Mouse (Mus musculus) ES-CJ7 (cell line): ENCODE measurements around the gene Doc2a.

Experiments used
- DNase-seq: peaks from one replicate; pipeline ENCODE4 v3.0.0; 2011; ENCODE audit warnings: low read depth, low spot score

Doc2a gene

GRCm38 (mm10) chr7:126847116-126847420 is at the start of gene Doc2a:
TSS of gene Doc2a (plus strand) at chr7:126847416.
- no peak for DNase-seq

GRCm38 (mm10) chr7:126798127-126799049 is 48.8 kb upstream of the Doc2a start:
- DNase-seq: peak; percentile 38

DNA sequence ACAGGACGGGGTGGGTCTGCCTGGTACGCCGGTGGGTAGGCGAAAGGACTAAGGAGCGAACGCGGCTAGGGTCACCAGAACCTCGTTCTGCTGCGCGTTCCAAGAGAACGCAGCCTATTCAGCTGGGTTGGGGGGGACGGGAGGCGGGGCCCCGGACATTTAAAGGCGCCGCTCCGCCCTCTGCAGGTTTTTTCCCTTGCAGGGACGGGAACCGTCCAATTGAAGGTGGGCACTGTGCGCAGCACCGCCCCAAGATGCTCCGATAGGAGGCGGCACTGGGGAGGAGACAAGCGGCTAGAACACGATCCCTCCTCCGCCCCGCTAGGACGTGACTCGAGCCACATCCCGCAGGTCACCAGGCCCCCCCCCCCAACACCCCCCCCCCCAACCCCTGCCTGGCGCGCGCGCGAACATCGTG is 48.2 kb upstream of the Doc2a start:
- peak; percentile 98 for DNase-seq

DNA sequence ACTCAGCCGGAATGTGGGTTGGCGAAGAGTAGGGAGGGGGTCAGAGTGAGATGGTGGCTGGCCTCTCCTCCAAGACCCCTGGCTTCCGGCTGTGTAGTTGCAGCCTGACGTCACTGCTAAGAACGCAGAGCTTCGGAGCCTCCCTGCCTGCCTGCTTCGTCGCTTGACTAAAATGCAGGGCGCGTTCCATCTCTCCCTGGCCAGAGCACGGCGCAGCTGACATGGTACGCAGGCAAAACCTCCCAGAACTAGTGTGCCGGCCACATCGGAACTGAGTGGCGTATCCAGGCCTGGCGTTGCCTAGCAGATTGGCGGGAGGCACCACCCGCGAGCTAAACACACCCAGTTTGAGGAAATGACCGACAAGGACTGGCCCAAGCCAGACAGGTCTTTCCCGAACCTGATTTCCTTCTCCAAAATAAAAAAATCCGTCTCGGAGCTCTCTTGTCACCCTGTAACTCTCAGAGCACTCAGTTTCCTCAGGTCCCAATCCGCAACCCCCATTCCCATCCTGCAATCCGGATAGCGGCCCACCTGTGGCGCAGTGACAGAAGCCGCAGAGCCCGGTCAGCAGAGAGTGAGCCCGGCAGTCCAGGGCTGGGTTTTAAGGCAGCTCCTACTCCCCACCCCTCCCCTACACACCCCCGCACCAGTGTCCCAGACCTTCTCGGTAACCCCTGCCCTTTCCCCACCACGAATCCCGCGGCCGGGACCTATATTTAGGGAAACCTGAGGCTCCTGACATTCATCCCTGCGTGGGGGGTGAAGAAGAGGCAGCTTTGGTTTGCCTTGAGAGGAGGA is 47.5 kb upstream of the Doc2a start:
- DNase-seq: no peak

GRCm38 (mm10) chr7:126800269-126801056 is 46.8 kb upstream of the Doc2a start:
- no peak for DNase-seq

DNA sequence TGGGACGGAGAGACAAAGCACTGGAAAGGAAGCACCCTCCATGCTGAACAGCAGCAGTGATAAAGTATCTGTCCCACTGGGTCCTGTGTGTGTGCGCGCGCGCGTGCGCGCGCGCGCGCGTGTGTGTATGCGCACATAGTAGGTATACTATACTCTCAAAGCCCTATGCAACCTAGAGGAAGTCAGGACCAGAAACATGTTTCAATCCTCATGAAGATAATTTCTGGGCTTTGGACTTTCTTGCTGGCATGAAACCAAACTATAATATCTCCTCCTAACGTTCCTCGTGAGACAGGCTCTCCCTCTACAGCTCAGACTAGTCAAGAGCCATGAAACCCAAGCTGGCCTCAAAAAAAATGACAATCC is 46.2 kb upstream of the Doc2a start:
- no peak for DNase-seq

GRCm38 (mm10) chr7:126802134-126802889 is 44.9 kb upstream of the Doc2a start:
- DNase-seq: no peak

- no peak for DNase-seq
Measured at GRCm38 (mm10) chr7:126803181-126803580, 44.0 kb upstream of the Doc2a start.

- no peak for DNase-seq
Measured at GRCm38 (mm10) chr7:126803751-126804150, 43.5 kb upstream of the Doc2a start.

DNA sequence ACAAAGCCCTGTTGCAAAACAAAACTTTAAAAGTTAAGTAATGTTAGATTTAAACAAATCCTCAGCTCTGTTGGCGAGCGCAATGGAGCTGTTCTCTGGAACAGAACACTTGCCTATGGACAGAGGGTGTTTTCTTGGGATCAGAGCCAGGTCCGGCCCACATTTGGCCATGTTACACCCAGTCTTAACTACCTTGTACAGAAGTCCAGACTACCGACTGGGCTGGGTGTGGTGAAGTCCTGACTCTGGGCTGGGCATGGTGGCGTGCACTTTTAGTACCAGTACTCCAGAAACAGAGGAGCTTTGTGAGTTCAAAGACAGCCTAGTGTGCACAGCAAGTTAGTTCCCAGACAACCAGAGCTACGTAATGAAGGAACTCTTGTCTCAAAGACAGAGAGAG is 40.3 kb upstream of the Doc2a start:
- no peak for DNase-seq

- no peak for DNase-seq
Measured at GRCm38 (mm10) chr7:126807405-126807804, 39.8 kb upstream of the Doc2a start.

- DNase-seq: peak; percentile 91
Measured at GRCm38 (mm10) chr7:126808703-126809455, 38.3 kb upstream of the Doc2a start.

DNA sequence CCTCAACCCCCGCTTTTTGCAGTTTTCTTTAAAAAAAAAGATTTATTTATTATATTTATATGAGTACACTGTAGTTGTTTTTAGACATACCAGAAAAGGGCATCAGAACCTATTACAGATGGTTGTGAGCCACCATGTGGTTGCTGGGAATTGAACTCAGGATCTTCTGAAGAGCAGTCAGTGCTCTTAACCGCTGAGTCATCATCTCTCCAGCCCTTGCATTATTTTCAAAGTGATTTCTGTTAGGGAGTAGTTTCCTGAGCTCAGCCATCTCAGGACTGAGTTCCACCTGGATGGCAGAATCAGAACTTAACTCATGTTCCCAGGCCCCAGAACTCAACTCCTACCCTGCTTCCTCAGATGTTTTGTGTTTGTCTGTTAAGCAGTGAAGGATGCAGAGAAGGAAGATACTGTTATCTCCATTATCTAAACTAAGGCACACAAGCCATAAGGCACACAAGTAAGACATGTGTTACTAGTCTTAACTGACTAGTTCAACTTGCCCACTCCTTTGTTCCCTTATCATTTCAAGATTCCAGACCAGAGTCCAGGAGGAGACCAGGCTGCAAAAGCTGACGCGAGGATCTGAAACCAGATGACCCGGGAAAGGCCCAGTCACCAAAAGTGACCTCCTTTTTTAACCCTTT is 37.4 kb upstream of the Doc2a start:
- no peak for DNase-seq

DNA sequence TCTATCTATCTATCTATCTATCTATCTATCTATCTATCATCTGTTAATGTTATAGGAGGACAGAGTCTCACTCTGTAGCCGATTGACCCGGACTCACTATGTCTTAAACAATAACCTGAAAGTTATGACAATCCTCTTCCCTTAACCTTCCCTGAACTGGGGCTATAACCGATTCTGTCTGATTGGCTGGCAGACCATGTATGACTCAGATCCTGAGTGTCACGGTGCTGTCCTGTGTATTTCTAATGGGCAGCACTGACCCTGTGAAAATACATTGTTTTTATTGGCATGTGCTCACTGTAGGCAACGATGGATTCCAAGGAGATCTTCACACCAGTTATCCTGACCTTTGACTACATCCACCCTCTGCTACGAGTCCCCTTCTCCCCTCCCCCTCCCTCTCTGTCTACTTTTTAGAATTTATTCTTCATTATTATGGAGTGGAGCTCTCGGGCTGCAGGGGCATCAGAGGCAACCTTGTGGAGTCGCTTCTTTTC is 31.4 kb upstream of the Doc2a start:
- DNase-seq: no peak

- DNase-seq: no peak
Measured at GRCm38 (mm10) chr7:126816494-126816893, 30.7 kb upstream of the Doc2a start.

- peak; percentile 57 for DNase-seq
Measured at GRCm38 (mm10) chr7:126817595-126817994, 29.6 kb upstream of the Doc2a start.

- DNase-seq: no peak
Measured at GRCm38 (mm10) chr7:126818818-126819217, 28.4 kb upstream of the Doc2a start.

- peak; percentile 81 for DNase-seq
Measured at GRCm38 (mm10) chr7:126821835-126822511, 25.2 kb upstream of the Doc2a start.

GRCm38 (mm10) chr7:126822741-126823140 is 24.5 kb upstream of the Doc2a start:
- DNase-seq: no peak
